Mouse (Mus musculus) liver, embryonic 14.5 days (tissue): Measurements from ENCODE around the gene Gtf2h4. TPM values are rescaled to one million over a fixed set of nuclear protein-coding genes. Genes with fewer than 3 reads are reported as not detected.

ENCODE experiments used
- ATAC-seq: fragments of 200-750 bp; cut with Nextera tagmentation; 2 replicates; pipeline ENCODE4 v1.8.0; 2017; ENCODE audit warnings: moderate number of reproducible peaks, mild to moderate bottlenecking, moderate library complexity; ENCODE audit not compliant: insufficient read depth
- DNase-seq, 3 experiments: peaks; one replicate each; pipeline ENCODE4 v3.0.0-alpha.2; 2012 to 2013; ENCODE audit warnings: low read depth in 3 of 3, low spot score in 3 of 3
- H3K27ac ChIP-seq: fragments of 300-500 bp; sonication (generic); 2 replicates; pipeline ENCODE4 v1.5.1; 2014; ENCODE audit warnings: moderate library complexity, mild to moderate bottlenecking, control low read depth, inconsistent platforms
- H3K27me3 ChIP-seq: fragments of 300-500 bp; sonication (generic); 2 replicates; pipeline ENCODE4 v1.6.1; 2014; ENCODE audit warnings: mild to moderate bottlenecking, low read length, moderate library complexity; ENCODE audit not compliant: control insufficient read depth, insufficient read depth
- H3K36me3 ChIP-seq: fragments of 300-500 bp; sonication (generic); replicated peaks from 2 replicates; pipeline ENCODE4 v1.6.1; 2014; ENCODE audit warnings: low read depth; ENCODE audit not compliant: control insufficient read depth, insufficient read depth
- H3K4me1 ChIP-seq, 2 experiments: fragments of 200-500 bp in 1 of 2; fragments of 300-500 bp in 1 of 2; sonication (generic) in 1 of 2; replicated peaks; 2 replicates each; pipeline ENCODE4 v1.6.1; 2012 to 2014; ENCODE audit warnings: antibody characterized with exemption in 1 of 2, inconsistent platforms in 1 of 2, low read length in 1 of 2; ENCODE audit not compliant: control insufficient read depth in 2 of 2, insufficient read depth in 2 of 2
- H3K4me2 ChIP-seq: fragments of 300-500 bp; sonication (generic); 2 replicates; pipeline ENCODE4 v1.6.1; 2014; ENCODE audit warnings: low read depth, mild to moderate bottlenecking, control low read depth, moderate library complexity
- H3K4me3 ChIP-seq, 2 experiments: fragments of 200-500 bp in 1 of 2; fragments of 300-500 bp in 1 of 2; sonication (generic) in 1 of 2; 2 replicates each; pipeline ENCODE4 v1.5.1; 2012 to 2014; ENCODE audit warnings: low read depth in 2 of 2, low read length in 2 of 2, mild to moderate bottlenecking in 2 of 2, control low read depth in 1 of 2, inconsistent platforms in 1 of 2, moderate library complexity in 1 of 2; ENCODE audit not compliant: insufficient read depth in 1 of 2
- H3K9ac ChIP-seq: fragments of 300-500 bp; sonication (generic); replicated peaks from 2 replicates; pipeline ENCODE4 v1.6.1; 2014; ENCODE audit warnings: mild to moderate bottlenecking, control low read depth, moderate library complexity
- H3K9me3 ChIP-seq: fragments of 300-500 bp; sonication (generic); 2 replicates; pipeline ENCODE4 v1.6.1; 2016; ENCODE audit warnings: low read length, mixed read lengths; ENCODE audit not compliant: control insufficient read depth
- CTCF ChIP-seq: IDR thresholded peaks from 2 replicates; pipeline ENCODE4 v1.5.1; 2016; ENCODE audit warnings: antibody characterized with exemption, low read depth, control low read depth
- EP300 ChIP-seq: IDR thresholded peaks from 2 replicates; pipeline ENCODE4 v1.6.1; 2016; ENCODE audit warnings: antibody characterized with exemption, low read depth
- WGBS: fragments of 180-500 bp; shearing (Covaris S2); extraction: QIAGEN DNeasy Blood & Tissue Kit; methylation state at CpG from one replicate; pipeline ENCODE4 v1.1.7; 2014; ENCODE audit not compliant: insufficient replicate concordance; 5-methylcytosine and 5-hydroxymethylcytosine counted together
- polyA plus RNA-seq, 2 experiments: library from polyadenylated mRNA; depleted of rRNA in 1 of 2; stranded (reverse) in 1 of 2; unstranded in 1 of 2; fragments of >200 nt; fragmentation: Nextera tagmentation in 1 of 2; extraction: Ambion mirVana in 1 of 2; gene quantifications; 2 replicates each; pipeline versions ENCODE4 v1.2.1 to v1.2.3; 2012 to 2014

Gtf2h4 gene
- polyA plus RNA-seq (2012; rRNA removed) (17.8 and 18.0 TPM in 2 replicates), polyA plus RNA-seq (2014; fragmentation: Nextera tagmentation; extraction: Ambion mirVana) (23.1 and 26.8 TPM in 2 replicates)

GRCm38 (mm10) chr17:35673416-35674035 lies at the start of gene Gtf2h4:
Gene Gtf2h4 (minus strand): TSS chr17:35673739.
- peak within 1 kb of the TSS; percentile 64 to 95 for H3K4me3 ChIP-seq
- no peak for TF ChIP-seq CTCF
- no peak for TF ChIP-seq EP300
- H3K4me2 ChIP-seq: peak within 1 kb of the TSS; percentile 63
- H3K4me1 ChIP-seq: peaks cover 4 to 9% of the 10 kb centered on the region in 2 experiments; a peak in 2 of 4 replicates
- peak; percentile 87 to 93 (median 90) for DNase-seq
- no peaks in the 10 kb centered on the region for H3K27me3 ChIP-seq
- no peak within 1 kb of the TSS for H3K27ac ChIP-seq
- peak within 1 kb of the TSS; percentile 77 for H3K9ac ChIP-seq
- H3K36me3 ChIP-seq: no peaks in the 10 kb centered on the region
- ATAC-seq: peak; percentile 99
- H3K9me3 ChIP-seq: no peaks in the 10 kb centered on the region
- WGBS: 3% methylated on average over 23 of the region's 23 CpGs

DNA sequence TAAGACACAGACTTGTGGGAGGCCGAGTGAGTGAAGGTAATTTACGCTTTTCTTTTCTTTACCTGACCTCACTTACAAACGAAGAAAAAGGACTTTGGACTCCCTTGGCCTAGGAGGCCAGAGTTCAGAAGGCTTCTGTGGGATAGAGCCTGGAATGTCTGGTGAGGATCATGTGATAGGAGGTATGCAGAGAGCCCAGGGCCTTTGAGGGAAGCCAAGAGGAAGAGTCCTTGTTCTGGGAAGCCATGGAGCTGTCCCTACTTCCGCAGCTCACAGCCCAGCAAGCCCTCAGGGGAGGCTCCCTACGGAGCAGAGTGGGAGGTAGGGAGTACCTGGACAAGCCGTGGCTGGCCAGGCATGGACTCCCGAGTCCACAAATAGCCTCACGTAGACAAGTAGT lies 48.1 kb upstream of the Gtf2h4 start:
- Histone ChIP-seq H3K27me3 (no peaks in the 10 kb centered on the region; the same call in none of the 2 replicates), H3K4me2 (no peak overlapping the region), H3K36me3 (no peaks in the 10 kb centered on the region), H3K9me3 (no peaks in the 10 kb centered on the region), H3K4me1 (peaks cover 0 to under 1% of the 10 kb centered on the region in 2 experiments; a peak in 1 of 4 replicates), H3K9ac (no peak overlapping the region), H3K27ac (no peak overlapping the region), H3K4me3 (no peak overlapping the region)
- ATAC-seq: no peak
- 49% methylated on average over 8 of the region's 8 CpGs for whole genome bisulfite sequencing
- TF ChIP-seq EP300: no peak
- no peak for TF ChIP-seq CTCF
- DNase-seq: no peak

GRCm38 (mm10) chr17:35720340-35720727 lies 46.8 kb upstream of the Gtf2h4 start:
- Histone ChIP-seq H3K27me3 (no peaks in the 10 kb centered on the region; the same call in none of the 2 replicates), H3K36me3 (no peaks in the 10 kb centered on the region), H3K4me2 (no peak overlapping the region), H3K4me3 (no peak overlapping the region), H3K9ac (no peak overlapping the region), H3K9me3 (no peaks in the 10 kb centered on the region), H3K27ac (no peak overlapping the region), H3K4me1 (no peaks in the 10 kb centered on the region; a peak in 1 of 4 replicates)
- DNase-seq: no peak
- TF ChIP-seq EP300 (no peak), CTCF (no peak)
- ATAC-seq: no peak
- 28% methylated on average over 11 of the region's 11 CpGs for WGBS

- H3K4me3 ChIP-seq: no peak overlapping the region
- no peak overlapping the region for H3K9ac ChIP-seq
- TF ChIP-seq CTCF (peak; percentile 35), EP300 (no peak)
- no peaks in the 10 kb centered on the region; a peak in 1 of 4 replicates for H3K4me1 ChIP-seq
- DNase-seq (no peak), ATAC-seq (no peak)
- H3K36me3 ChIP-seq: no peaks in the 10 kb centered on the region
- no peaks in the 10 kb centered on the region for H3K9me3 ChIP-seq
- H3K27me3 ChIP-seq: no peaks in the 10 kb centered on the region; the same call in none of the 2 replicates
- H3K4me2 ChIP-seq: no peak overlapping the region
- no peak overlapping the region for H3K27ac ChIP-seq
- 47% methylated on average over 9 of the region's 9 CpGs for WGBS
Measured at GRCm38 (mm10) chr17:35719616-35720339, 46.2 kb upstream of the Gtf2h4 start.

GRCm38 (mm10) chr17:35717080-35717479 lies 43.5 kb upstream of the Gtf2h4 start:
- H3K27me3 ChIP-seq: no peaks in the 10 kb centered on the region; the same call in 1 of the 2 replicates
- H3K9me3 ChIP-seq: no peaks in the 10 kb centered on the region
- WGBS: 66% methylated on average over 6 of the region's 6 CpGs
- H3K27ac ChIP-seq: no peak overlapping the region
- H3K4me1 ChIP-seq: peaks cover 0 to 4% of the 10 kb centered on the region in 2 experiments; a peak in 1 of 4 replicates
- no peak overlapping the region for H3K9ac ChIP-seq
- no peak for TF ChIP-seq EP300
- no peak for TF ChIP-seq CTCF
- DNase-seq (no peak), ATAC-seq (no peak)
- no peaks in the 10 kb centered on the region for H3K36me3 ChIP-seq
- H3K4me3 ChIP-seq: no peak overlapping the region
- no peak overlapping the region for H3K4me2 ChIP-seq
